Mouse (Mus musculus) liver, embryonic 11.5 days (tissue): ENCODE results near the gene Gm9837. TPM values are rescaled to one million over a fixed set of nuclear protein-coding genes. Genes with fewer than 3 reads are reported as not detected.
A peak's percentile ranks its signal among the peaks of the same experiment; 100 is the strongest.

Source experiments
- ATAC-seq: fragments of 200-750 bp; cut with Nextera tagmentation; replicated peaks from 2 replicates; pipeline ENCODE4 v1.8.0; 2017; ENCODE audit warnings: moderate number of reproducible peaks, mild to moderate bottlenecking, moderate TSS enrichment, moderate library complexity; ENCODE audit not compliant: low FRiP score
- DNase-seq: peaks from one replicate; pipeline ENCODE4 v3.0.0-alpha.2; 2017; ENCODE audit warnings: low spot score
- H3K27ac ChIP-seq: fragments of 300-500 bp; sonication (generic); 2 replicates; pipeline ENCODE4 v1.5.1; 2014; ENCODE audit warnings: mild to moderate bottlenecking, low read depth, low read length, control low read depth
- H3K27me3 ChIP-seq: fragments of 300-500 bp; sonication (generic); replicated peaks from 2 replicates; pipeline ENCODE4 v1.6.1; 2014; ENCODE audit warnings: low read length, mixed read lengths; ENCODE audit not compliant: control insufficient read depth, insufficient read depth
- H3K36me3 ChIP-seq: fragments of 300-500 bp; sonication (generic); 2 replicates; pipeline ENCODE4 v1.6.1; 2014; ENCODE audit warnings: mild to moderate bottlenecking, low read length, moderate library complexity, mixed read lengths; ENCODE audit not compliant: control insufficient read depth, insufficient read depth
- H3K4me1 ChIP-seq: fragments of 300-500 bp; sonication (generic); replicated peaks from 2 replicates; pipeline ENCODE4 v1.6.1; 2014; ENCODE audit warnings: low read length, mixed read lengths; ENCODE audit not compliant: control insufficient read depth, insufficient read depth
- H3K4me2 ChIP-seq: fragments of 300-500 bp; sonication (generic); 2 replicates; pipeline ENCODE4 v1.6.1; 2014; ENCODE audit warnings: mild to moderate bottlenecking, control low read depth, moderate library complexity
- H3K4me3 ChIP-seq: fragments of 300-500 bp; sonication (generic); 2 replicates; pipeline ENCODE4 v1.5.1; 2014; ENCODE audit warnings: low read depth, low read length, control low read depth
- H3K9ac ChIP-seq: fragments of 300-500 bp; sonication (generic); 2 replicates; pipeline ENCODE4 v1.6.1; 2014; ENCODE audit warnings: low read depth, low read length, control low read depth
- H3K9me3 ChIP-seq: fragments of 300-500 bp; sonication (generic); 2 replicates; pipeline ENCODE4 v1.6.1; 2016; ENCODE audit warnings: low read length, inconsistent platforms, mixed read lengths; ENCODE audit not compliant: control insufficient read depth
- WGBS: fragments of 180-500 bp; shearing (Covaris S2); extraction: QIAGEN DNeasy Blood & Tissue Kit; methylation state at CpG from one replicate; pipeline ENCODE4 v1.1.7; 2014; 5-methylcytosine and 5-hydroxymethylcytosine counted together
- polyA plus RNA-seq: library from polyadenylated mRNA; unstranded; fragments of >200 nt; fragmentation: Nextera tagmentation; extraction: Ambion mirVana; gene quantifications from 2 replicates; pipeline ENCODE4 v1.2.1, GENCODE M21; 2014

Gene Gm9837
- polyA plus RNA-seq, 1 experiment from 2014 or later: not detected

- Histone ChIP-seq H3K36me3 (no peaks in the 10 kb centered on the region), H3K27me3 (no peaks in the 10 kb centered on the region), H3K4me3 (no peak overlapping the region), H3K27ac (0 out of 2 replicates have a peak overlapping the region, but pooled peaks have one; percentile 0), H3K9ac (peak overlapping the region; percentile 3; the same call in 1 of the 2 replicates), H3K9me3 (no peaks in the 10 kb centered on the region), H3K4me2 (peak overlapping the region; percentile 24), H3K4me1 (peaks cover 17% of the 10 kb centered on the region)
- peak; percentile 53 for DNase-seq
- ATAC-seq: no peak; the same call in 1 of the 2 replicates
- 7% methylated on average over 12 of the region's 12 CpGs for WGBS
Measured at GRCm38 (mm10) chr11:53441921-53442320, 28.4 kb downstream of the Gm9837 start.

GRCm38 (mm10) chr11:53436338-53436737 lies 33.9 kb downstream of the Gm9837 start:
- ATAC-seq: no peak
- Histone ChIP-seq H3K27me3 (no peaks in the 10 kb centered on the region), H3K9me3 (no peaks in the 10 kb centered on the region), H3K4me1 (peaks cover 24% of the 10 kb centered on the region), H3K36me3 (no peaks in the 10 kb centered on the region), H3K4me3 (no peak overlapping the region), H3K9ac (no peak overlapping the region), H3K4me2 (no peak overlapping the region), H3K27ac (no peak overlapping the region)
- DNase-seq: no peak
- WGBS: 81% methylated on average over 6 of the region's 6 CpGs

GRCm38 (mm10) chr11:53435504-53435903 lies 34.8 kb downstream of the Gm9837 start:
- DNase-seq: no peak
- Histone ChIP-seq H3K4me2 (no peak overlapping the region), H3K36me3 (no peaks in the 10 kb centered on the region), H3K27me3 (no peaks in the 10 kb centered on the region), H3K4me1 (peaks cover 25% of the 10 kb centered on the region), H3K9me3 (no peaks in the 10 kb centered on the region), H3K9ac (no peak overlapping the region), H3K4me3 (no peak overlapping the region), H3K27ac (no peak overlapping the region)
- no peak for ATAC-seq
- WGBS: 63% methylated on average over 8 of the region's 8 CpGs

GRCm38 (mm10) chr11:53433057-53433456 lies 37.2 kb downstream of the Gm9837 start:
- Histone ChIP-seq H3K4me1 (peaks cover 30% of the 10 kb centered on the region), H3K4me3 (no peak overlapping the region), H3K9me3 (no peaks in the 10 kb centered on the region), H3K36me3 (peaks cover 8% of the 10 kb centered on the region; the same call in 1 of the 2 replicates), H3K4me2 (peak overlapping the region; percentile 25; the same call in 1 of the 2 replicates), H3K9ac (no peak overlapping the region), H3K27ac (no peak overlapping the region), H3K27me3 (no peaks in the 10 kb centered on the region)
- 32% methylated on average over 6 of the region's 6 CpGs for WGBS
- DNase-seq (no peak), ATAC-seq (no peak)

- H3K27ac ChIP-seq: peak overlapping the region; percentile 76
- H3K4me3 ChIP-seq: peak overlapping the region; percentile 81
- H3K9ac ChIP-seq: peak overlapping the region; percentile 61
- H3K27me3 ChIP-seq: no peaks in the 10 kb centered on the region
- no peaks in the 10 kb centered on the region for H3K9me3 ChIP-seq
- H3K4me2 ChIP-seq: peak overlapping the region; percentile 81
- H3K4me1 ChIP-seq: peaks cover 30% of the 10 kb centered on the region
- ATAC-seq (peak; percentile 11), DNase-seq (no peak)
- 10% methylated on average over 9 of the region's 9 CpGs for WGBS
- H3K36me3 ChIP-seq: peaks cover 8% of the 10 kb centered on the region; the same call in 1 of the 2 replicates
Measured at GRCm38 (mm10) chr11:53431347-53432056, 38.8 kb downstream of the Gm9837 start.

- peaks cover 30% of the 10 kb centered on the region for H3K4me1 ChIP-seq
- H3K27ac ChIP-seq: peak within 1 kb of the TSS; percentile 76
- under 1% methylated on average over 44 of the region's 44 CpGs for WGBS
- peak within 1 kb of the TSS; percentile 81 for H3K4me2 ChIP-seq
- no peaks in the 10 kb centered on the region for H3K9me3 ChIP-seq
- H3K4me3 ChIP-seq: peak within 1 kb of the TSS; percentile 81
- H3K27me3 ChIP-seq: no peaks in the 10 kb centered on the region
- peak within 1 kb of the TSS; percentile 77 for H3K9ac ChIP-seq
- peak; percentile 93 for ATAC-seq
- peaks cover 8% of the 10 kb centered on the region; the same call in 1 of the 2 replicates for H3K36me3 ChIP-seq
- peak; percentile 94 for DNase-seq
Measured at GRCm38 (mm10) chr11:53430670-53431346, 39.5 kb downstream of the Gm9837 start, which contains the start of the genes Uqcrq and Gdf9. Uqcrq (minus strand) TSS chr11:53430831. Gdf9 (plus strand) TSS chr11:53431023.

GRCm38 (mm10) chr11:53430300-53430669 lies 40.0 kb downstream of the Gm9837 start:
- peak overlapping the region; percentile 81 for H3K4me3 ChIP-seq
- peak overlapping the region; percentile 70 for H3K4me2 ChIP-seq
- peaks cover 8% of the 10 kb centered on the region; the same call in 1 of the 2 replicates for H3K36me3 ChIP-seq
- H3K4me1 ChIP-seq: peaks cover 30% of the 10 kb centered on the region
- WGBS: under 1% methylated on average over 34 of the region's 34 CpGs
- DNase-seq (no peak), ATAC-seq (peak; percentile 35)
- peak overlapping the region; percentile 65; the same call in 1 of the 2 replicates for H3K27ac ChIP-seq
- no peaks in the 10 kb centered on the region for H3K27me3 ChIP-seq
- H3K9ac ChIP-seq: peak overlapping the region; percentile 77
- no peaks in the 10 kb centered on the region for H3K9me3 ChIP-seq

- Histone ChIP-seq H3K9ac (peak overlapping the region; percentile 51; the same call in 1 of the 2 replicates), H3K27ac (no peak overlapping the region; the same call in 1 of the 2 replicates), H3K27me3 (no peaks in the 10 kb centered on the region), H3K4me2 (peak overlapping the region; percentile 70), H3K4me1 (peaks cover 30% of the 10 kb centered on the region), H3K36me3 (peaks cover 8% of the 10 kb centered on the region; the same call in 1 of the 2 replicates), H3K4me3 (peak overlapping the region; percentile 81), H3K9me3 (no peaks in the 10 kb centered on the region)
- DNase-seq (no peak), ATAC-seq (no peak)
Measured at GRCm38 (mm10) chr11:53429182-53429581, 41.1 kb downstream of the Gm9837 start.
